Mouse (Mus musculus) natural killer cell, adult 2 months (primary cell): ENCODE measurements around the gene Tmc8.
A peak's percentile ranks its signal among the peaks of the same experiment; 100 is the strongest.
"Not testable (repeated sequence)": the region's sequence is repeated elsewhere in the genome, so short reads cannot be mapped to it uniquely, and the experiment has no call there.

Experiments used
- DNase-seq, 2 experiments: peaks; one replicate each; pipeline ENCODE4 v3.0.0; 2022; ENCODE audit warnings: low spot score in 2 of 2

Gene Tmc8

DNA sequence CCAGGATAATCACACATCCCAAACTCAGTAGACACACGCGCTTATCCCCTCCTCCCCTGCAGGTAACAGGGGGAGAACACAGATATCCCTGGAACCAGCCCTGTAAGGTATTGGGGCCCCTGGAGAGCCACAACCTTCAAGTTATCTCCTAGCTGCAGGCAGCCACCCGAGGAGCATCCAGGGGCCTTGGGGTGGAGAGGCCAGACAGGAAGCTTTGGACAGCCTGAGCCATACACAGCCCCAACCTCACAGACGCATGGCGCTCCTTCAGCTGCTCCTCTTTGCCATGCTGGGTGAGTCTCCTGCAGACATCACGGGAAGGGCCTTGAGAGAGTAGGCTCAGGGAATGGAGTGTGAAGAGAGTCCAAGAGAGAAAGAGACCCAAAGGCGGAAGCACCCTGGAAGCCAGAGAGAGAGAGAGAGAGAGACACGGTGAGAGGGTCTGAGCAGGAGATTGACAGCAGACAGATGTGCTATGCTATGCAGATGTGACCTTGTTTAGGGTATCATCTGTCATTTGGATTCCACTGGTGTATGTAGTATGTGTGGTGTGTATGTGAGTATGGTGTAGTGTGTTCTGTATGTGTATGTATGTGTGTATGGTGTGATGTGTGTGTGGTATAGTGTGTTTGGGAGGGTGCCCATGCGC lies 15.8 kb downstream of the Tmc8 start, which contains the start of gene 6030468B19Rik:
TSS of gene 6030468B19Rik (plus strand) at position 150 of the 649 bp plus-strand sequence.
- DNase-seq: no peak

DNA sequence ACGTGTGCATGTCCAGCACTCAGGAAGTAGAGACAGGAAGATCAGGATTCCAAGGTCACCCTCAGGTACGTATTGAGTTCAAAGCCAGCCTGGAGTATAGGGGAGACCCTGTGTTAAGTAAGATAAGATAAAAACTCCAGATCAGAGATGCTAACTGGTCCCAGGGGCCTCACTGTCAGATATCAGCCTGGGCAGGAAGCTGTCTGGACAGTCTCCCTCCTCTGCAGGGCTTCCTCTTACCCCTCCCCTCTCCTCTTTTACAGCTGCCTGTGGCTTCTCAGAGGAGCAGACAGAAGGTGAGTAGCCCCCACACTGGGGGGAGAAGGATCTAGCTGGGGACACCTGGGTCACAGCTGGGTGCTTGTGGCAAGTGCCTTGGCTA lies 16.3 kb downstream of the Tmc8 start:
- DNase-seq: peak; percentile 37 to 72

DNA sequence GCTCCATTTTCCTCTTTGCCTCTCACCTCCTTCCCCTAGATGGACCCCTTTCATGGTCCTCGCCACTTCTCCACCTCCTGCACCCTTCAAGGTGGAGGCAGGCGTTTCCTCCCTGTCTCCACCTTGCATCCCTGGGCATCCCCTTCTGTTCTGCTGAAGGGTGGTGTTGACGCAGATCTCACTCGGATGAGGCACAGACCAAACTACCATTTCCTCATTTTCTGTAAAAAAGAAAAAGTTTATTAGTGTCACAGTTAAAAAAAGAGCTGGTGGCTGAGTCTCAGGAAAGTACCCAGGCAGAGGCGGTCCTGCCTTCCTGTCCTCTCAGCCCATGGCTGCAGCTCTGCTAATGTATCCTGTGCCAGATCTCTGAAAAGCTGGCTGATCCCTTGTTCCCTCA lies 17.3 kb downstream of the Tmc8 start:
- DNase-seq: peak in 1 of 2 experiments; percentile 68

DNA sequence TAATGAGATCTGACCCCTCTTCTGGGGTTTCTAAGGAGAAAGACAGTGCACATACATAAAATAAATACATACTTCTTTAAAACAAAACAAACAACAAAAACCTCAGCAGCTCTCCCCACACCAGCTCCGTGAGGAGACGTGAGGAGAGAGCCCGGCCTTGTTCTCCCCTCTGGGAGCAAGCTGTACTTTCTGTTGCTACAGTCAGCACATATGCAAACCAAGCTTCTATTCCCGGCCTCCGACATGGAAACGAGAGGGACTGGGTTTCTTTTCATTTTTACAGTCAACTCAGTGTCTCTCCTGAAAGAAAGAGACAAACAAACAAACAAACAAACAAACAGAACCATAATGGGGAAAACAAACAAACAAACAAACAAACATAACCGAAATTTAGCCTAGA lies 18.2 kb downstream of the Tmc8 start:
- DNase-seq: no peak

DNA sequence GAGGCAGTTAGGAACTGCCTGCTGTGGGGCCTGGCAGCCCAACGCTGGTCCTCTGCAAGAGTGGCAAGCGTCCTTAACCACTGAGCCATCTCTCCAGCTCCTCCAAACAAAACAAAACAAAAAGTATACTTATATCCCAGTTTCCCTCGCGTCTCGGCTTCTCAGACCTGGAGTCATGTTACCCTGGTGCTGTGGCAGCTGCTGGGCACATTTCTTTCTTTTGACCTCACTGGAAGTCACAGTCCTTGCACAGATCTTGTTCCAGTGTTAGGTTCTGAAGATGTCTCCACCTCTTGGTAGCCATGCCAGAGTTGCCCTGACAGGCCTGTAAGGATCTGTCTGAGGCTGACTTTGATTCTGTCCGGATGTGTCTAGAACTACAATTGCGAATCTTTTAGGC lies 19.8 kb downstream of the Tmc8 start:
- no peak for DNase-seq

DNA sequence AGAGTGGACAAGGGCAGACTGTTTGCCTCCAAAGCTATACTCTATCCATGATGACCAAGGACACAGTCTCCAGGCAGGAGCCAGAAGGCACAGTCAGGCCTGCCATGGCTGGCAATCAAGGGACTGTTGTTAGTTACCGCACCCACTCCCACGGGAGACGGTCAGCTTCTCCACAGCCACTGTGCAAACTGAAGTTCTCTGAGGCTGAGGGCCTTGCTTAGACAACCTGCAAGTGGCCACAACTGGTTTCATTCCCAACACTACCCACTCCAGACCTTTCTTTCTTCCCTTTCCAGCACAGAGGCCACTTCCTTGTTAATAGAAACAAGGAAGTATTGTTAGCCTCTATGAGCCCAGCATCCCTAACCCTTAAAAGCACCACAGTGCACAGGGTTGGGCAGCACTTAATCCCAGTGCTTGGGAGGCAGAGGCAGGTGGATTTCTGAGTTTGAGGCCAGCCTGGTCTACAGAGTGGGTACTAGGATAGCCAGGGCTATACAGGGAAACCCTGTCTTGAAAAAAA lies 21.4 kb downstream of the Tmc8 start:
- no peak for DNase-seq

DNA sequence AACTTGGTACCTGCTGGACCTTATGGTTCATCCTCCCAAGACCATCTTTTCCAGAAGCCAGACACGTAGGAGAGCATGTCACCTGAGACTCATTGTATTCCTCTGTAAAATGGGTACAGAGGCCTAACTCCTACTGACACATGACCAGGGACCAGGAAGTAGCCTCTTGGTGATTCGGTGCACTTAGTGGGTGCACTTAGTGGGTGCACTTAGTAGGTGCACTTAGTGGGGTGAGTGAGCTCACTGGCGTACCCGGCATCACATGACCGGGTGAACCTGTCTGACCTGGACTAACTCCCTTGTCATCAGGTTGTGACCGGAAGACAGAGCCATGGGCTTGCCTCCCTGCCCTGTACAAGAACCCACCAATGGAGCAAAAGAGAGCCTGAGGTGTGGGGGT lies 24.9 kb downstream of the Tmc8 start:
- no peak for DNase-seq

DNA sequence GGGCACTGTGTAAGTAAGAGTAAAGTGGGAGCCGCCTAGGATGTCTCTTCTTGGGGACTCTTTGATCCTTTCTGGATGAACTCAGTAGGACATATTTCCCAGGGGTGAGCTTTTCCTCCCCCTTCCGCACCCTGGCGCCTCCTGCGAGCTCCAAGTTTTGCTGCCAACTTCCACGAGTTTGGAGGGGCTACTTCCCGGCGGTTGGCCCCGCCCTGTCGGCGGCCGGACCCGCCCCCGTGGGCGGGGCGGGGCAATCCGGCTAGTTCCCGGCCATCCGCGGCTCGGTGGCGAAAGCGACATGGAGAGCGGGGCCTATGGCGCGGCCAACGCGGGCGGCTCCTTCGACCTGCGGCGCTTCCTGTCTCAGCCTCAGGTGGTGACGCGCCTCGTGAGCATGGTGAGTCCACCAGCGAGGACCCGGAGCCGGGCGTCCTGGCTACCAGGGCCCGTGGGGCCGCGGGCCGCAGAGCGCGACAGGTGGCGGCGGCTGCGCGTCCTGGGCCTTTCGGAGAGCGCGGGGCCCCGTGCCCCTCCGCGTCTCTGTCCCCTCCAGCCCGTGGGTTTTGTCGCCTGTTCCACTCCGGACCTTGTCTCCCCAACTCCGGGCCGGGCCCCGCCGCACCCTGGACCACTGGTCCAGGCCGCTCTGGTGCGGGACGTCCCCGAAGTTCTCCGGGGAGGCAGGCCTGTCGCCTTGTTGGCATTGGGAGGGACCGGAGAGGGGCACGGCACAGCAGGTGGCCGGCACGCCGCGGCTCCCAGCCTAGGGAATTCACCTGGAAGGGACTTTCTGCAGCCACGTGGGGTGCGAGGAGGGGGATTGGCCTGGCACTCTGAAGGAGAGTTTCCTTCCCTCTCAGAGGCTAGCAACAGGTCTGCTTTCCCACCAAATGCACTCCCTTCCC lies 27.8 kb downstream of the Tmc8 start, which contains the start of the genes Gm20708 and Syngr2:
TSS of gene Gm20708 (plus strand) at position 262 of the 905 bp plus-strand sequence.
TSS of gene Syngr2 (plus strand) at position 262 of the 905 bp plus-strand sequence.
- peak; percentile 50 to 62 for DNase-seq

DNA sequence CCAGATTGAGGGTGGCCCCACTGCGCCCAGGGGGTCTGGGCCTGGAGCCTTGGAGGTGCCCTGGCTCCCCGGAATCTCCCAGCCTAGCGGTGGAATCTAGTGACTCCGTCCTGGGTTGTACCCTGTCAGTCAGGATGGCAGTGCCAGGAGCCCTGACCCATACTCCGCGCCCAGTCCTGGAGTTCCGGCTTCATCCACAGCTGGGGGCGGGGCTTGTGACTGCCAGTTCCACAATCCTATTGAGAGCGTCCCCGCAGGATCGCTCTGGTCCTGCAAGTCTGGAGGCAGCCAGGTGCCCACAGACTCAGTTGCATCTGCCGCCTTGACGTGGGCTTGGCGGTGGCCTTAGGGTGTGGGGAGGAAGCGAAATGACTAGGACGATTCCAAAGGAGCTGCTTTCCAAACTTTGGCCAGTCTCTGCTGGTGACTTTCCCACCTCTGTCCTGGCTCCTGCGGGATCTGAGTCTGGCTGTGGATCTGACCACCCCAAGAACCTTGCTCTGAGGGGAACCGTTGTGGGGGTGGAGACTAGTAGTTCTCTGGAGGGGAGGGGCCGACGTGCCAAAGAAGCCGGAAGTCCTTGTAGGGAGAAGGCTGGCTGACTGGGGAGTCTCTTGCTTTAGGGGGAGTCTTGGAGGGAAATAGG lies 28.6 kb downstream of the Tmc8 start:
- DNase-seq: peak; percentile 68 to 73

DNA sequence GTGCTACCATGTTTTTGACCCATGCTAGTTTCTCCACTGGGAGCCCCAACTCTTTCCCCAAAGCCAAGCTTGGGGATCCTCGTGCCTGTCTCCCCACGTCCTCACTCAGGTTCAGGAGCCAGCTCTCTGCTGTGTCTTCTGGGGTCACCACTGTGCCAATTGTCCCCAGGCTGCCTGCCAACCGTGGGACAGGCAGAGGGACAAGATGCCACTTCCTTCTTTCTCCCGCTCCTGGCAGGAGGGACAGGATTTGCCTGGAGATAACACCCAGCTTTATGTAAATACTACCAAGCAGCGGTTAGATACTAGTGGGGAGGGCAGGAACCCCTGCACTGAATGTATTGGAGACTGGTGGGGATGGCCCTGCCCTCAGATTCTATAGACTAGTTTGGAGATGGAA lies 32.0 kb downstream of the Tmc8 start:
- DNase-seq: no peak

DNA sequence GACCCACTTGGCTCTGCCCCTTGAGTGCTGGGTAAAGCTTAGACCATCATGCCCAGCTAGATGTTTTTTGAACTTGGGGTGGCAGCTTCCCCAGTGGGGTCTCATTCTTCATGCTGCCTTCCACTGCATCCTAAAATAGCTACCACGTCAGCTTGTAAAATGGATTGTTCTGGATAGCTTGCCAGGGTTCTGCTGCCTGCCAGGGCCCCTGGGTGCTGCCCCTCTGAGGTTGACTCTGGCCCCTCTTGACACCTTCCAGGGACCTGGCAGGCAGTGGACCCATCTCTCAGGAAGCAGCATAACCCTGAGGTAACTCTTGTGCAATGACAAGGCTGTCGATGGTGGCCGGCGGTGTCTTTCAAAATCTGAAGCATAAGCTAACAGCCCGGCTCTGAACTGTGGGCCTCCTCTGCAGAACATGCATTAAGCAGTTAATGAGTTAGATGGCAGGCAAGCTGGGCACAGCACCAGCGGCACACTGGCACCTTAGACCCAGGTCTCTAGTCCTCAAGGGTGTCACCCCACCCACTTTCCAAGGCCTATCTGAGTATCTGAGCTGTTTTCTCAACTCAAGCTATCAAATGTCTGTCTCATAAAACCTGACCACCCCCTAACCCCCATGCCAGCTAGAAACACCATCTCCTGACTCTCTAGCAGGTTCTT lies 33.0 kb downstream of the Tmc8 start:
- no peak for DNase-seq

DNA sequence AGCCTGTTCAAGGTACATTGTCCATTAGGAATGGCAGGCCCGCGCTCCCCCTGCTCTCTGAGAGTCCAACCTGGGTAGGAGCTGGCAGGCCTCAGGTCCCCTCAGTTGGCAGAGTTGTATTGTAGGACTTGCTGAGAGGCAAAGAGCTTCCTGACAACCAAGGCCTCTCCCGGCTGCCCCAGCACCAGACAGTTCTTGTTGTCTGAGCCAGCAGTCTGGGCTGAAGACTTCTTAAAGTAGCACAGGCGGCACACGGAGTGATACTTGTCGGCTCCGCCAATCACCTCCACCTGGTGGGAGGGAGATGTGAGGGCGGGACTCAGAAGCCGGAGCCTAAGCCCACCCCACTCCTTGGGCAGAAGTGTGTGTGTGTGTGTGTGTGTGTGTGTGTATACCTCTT lies 34.0 kb downstream of the Tmc8 start:
- not testable (repeated sequence) for DNase-seq

DNA sequence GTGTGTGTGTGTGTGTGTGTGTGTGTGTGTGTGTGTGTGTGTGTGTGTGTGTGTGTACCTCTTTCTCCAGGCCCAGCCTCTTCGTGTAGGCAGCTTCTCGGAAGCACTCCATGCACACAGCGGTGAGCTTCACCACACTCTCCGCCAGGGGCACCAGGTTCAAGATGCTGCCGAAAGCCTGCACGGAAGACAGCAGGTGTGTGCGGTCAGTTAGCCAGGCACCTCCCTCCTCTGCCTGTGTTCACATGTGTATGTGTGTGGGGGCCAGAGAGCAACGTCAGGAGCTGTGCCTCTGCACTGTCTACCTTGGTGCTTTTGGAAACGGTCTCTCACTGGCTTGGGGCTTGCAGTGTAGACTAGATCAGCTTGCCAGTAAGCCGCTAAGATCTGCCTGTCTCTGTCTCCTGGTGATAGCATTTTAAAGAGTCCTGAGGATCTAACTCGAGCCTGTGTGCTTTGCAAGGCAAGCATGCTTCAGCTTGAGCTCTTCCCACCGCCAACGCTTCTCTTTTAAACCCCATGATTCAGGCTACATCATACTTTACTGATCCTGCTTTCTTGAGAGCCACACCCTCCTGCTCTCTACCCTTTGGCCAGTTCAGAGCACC lies 34.6 kb downstream of the Tmc8 start:
- DNase-seq: no peak

DNA sequence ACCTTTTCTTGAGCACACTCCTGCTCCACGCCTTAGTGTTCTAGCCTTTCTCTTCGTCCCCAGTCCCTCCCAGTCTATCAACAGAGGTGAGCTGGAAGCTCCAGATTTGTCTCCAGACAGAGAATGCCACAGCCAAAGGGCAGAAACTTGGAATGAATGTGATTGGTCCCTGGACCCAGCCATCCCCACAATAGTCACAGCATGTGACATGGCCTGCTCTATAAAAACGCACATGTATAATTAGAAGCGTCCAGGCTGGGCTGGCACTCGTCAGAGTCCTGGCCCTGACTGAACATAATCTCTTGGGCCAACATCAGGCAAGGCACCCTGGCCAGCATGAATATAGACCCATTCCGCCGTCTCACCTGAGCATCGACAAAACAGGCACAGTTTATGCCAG lies 37.2 kb downstream of the Tmc8 start:
- no peak for DNase-seq

DNA sequence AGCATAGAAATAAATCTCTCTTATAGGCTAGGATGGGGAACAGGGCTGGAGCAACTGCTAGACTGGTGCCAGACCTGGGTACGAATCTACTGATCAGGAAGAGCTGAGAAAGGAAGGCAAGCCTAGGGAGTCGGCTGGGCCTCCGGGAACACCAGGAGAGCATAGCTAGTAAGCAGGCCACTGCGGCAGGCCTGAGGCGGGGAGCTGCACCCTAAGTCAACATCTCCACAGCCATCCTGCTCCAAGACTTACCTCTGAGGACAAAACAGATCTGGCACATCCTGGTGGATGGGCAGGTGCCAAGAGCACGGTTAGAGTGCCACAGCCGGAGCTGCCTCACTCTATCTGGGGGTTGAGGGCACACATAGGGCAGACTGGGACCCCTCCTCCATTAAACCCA lies 38.3 kb downstream of the Tmc8 start:
- no peak for DNase-seq

DNA sequence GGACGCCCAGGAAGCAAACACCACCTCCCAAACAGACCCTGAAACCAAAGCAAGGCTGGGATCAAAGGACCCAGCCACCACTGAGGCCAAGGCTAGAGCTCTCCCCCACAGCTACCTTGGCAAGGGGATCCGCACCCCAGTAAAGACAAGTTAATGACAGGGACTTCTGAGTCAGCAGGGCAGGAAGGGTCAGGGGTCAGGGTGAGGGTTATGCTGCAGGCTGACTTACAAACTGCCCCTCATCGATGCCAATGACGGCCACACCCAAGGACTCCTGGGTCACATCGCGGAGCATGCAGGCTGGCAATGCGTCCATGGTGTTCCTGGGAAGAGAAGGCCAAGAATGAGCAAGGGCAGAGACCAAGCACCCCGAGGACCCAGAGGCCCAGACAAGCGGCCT lies 40.0 kb downstream of the Tmc8 start:
- DNase-seq: no peak

DNA sequence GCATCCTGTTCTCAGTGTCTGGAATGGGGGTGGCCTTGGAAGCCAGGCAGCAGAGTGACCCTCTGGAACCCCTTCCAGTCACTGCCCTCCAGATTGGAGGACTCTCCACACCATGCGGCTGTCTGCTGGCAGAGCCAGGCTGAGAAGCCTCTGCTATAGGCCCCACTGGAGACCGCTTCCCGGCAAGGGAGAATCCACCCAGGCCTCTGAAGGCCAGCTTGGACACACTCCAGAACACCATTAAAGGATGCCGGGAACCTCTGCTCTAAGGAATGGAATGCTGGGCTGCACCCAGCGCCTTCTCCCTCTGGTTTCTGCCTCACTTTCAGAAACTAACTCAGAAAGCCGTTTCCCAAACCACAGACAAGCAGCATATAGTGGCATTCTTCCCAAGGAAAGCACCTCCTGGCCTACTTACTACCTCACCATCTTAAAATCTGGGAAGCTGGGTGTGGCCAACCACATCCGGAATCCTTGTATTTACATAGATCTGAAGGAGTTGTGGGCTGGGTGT lies 40.9 kb downstream of the Tmc8 start:
- DNase-seq: no peak

DNA sequence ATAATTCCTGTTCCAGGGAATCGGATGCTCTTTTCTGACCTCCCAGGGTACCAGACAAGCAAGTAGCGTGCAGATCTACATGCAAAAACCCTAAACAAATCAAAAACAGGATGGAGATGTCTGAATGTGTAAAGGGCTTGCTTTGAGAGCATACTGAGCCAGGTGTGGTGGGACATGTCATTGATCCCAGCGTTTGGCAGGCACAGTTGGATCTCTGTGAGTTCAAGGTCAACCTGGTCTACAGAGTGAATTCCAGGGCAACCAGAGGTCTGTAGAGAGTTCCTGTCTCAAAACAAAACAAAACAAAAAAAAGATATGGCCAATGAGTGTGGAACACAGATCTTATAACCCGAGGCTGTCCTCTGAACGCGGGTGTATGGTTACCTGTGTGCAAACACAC lies 41.5 kb downstream of the Tmc8 start:
- DNase-seq: no peak

DNA sequence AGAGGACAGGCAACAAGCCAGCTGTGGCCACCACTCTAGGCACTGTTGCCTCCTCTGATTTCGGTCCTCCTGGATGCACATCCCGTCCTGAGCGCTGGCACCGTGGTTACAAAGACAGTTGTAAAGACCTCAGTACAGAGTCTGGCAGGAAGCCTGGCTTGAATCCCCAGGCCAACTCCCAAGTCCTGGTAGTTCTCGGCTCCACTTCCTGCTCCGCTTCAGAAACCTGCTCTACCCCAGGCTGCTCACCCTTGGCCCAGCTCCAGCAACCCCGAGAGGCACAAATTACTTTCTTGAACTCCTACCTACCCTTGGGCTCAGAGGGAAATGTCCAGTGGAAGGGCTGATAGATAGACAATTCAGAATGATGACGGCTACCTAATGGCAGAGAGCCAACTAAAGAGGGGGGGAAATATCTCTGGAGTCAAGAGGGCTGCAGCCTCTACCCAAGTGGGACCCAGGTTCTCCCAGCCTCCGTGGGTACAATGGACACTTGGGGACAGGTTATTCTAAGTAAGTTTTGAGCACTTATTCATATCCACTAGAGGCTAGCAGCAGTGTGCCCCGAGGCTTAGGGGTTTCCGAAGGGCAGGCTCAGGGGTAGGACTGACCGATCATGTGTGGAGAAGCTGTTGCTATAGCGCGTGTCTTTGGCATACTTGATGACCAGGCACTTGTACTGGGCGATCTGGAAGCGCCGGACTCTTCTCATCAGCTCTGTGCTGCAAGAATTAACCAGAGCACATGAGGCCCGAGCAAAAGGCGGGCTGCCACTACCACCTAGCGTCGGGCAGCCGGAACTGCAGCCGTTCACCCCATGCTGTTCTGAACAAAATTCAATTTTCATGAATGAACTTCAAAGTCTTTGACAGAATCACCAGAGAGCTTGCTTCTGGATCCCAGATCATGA lies 42.4 kb downstream of the Tmc8 start:
- peak; percentile 68 to 80 for DNase-seq
